Mouse (Mus musculus): Measurements from ENCODE around the gene Usp34. TPM values are rescaled to one million over a fixed set of nuclear protein-coding genes. Genes with fewer than 3 reads are reported as not detected.
A peak's percentile ranks its signal among the peaks of the same experiment; 100 is the strongest.
"Not testable (repeated sequence)": the region's sequence is repeated elsewhere in the genome, so short reads cannot be mapped to it uniquely, and the experiment has no call there.

Usp34 gene
- polyA plus RNA-seq, 1 experiment from 2014 or later = 34.1 TPM

GRCm38 (mm10) chr11:23288866-23289265, 17.8 kb upstream of the Usp34 start:
- not testable (repeated sequence) for H3K27me3 ChIP-seq (replicated peaks; ENCODE audit: control insufficient read depth, insufficient read depth, low read length); H3K27ac ChIP-seq (ENCODE audit: low read length); H3K4me3 ChIP-seq (replicated peaks; ENCODE audit: low read length); H3K9me3 ChIP-seq (ENCODE audit: control insufficient read depth, low read length); H3K4me2 ChIP-seq (ENCODE audit: low read length); H3K4me1 ChIP-seq (replicated peaks; ENCODE audit: control insufficient read depth, insufficient read depth, low read length); ATAC-seq; H3K9ac ChIP-seq (replicated peaks; ENCODE audit: low read depth, low read length)
- peaks cover 44% of the 10 kb centered on the region for H3K36me3 ChIP-seq (ENCODE audit: control insufficient read depth, insufficient read depth)
- WGBS = 92% methylated on average over 4 of the region's 4 CpGs

- no peaks in the 10 kb centered on the region for H3K27me3 ChIP-seq (replicated peaks; ENCODE audit: control insufficient read depth, insufficient read depth, low read length)
- peaks cover 32% of the 10 kb centered on the region for H3K36me3 ChIP-seq (ENCODE audit: control insufficient read depth, insufficient read depth)
- no peak for ATAC-seq
- no peaks in the 10 kb centered on the region for H3K4me1 ChIP-seq (replicated peaks; ENCODE audit: control insufficient read depth, insufficient read depth, low read length)
- no peak overlapping the region for H3K4me3 ChIP-seq (replicated peaks; ENCODE audit: low read length)
- H3K9me3 ChIP-seq (ENCODE audit: control insufficient read depth, low read length) = no peaks in the 10 kb centered on the region
- H3K4me2 ChIP-seq (ENCODE audit: low read length) = no peak overlapping the region
- H3K27ac ChIP-seq (ENCODE audit: low read length) = no peak overlapping the region
- WGBS = 97% methylated on average over 2 of the region's 2 CpGs
- no peak overlapping the region for H3K9ac ChIP-seq (replicated peaks; ENCODE audit: low read depth, low read length)
These were observed 9.3 kb upstream of the Usp34 start for GRCm38 (mm10) chr11:23297379-23297778.

- H3K9ac ChIP-seq (replicated peaks; ENCODE audit: low read depth, low read length) = no peak overlapping the region
- no peak for ATAC-seq
These were observed 8.4 kb upstream of the Usp34 start for GRCm38 (mm10) chr11:23298301-23298700.

GRCm38 (mm10) chr11:23299910-23300309, 6.8 kb upstream of the Usp34 start:
- no peak overlapping the region for H3K4me2 ChIP-seq (ENCODE audit: low read length)
- peaks cover 11% of the 10 kb centered on the region for H3K36me3 ChIP-seq (ENCODE audit: control insufficient read depth, insufficient read depth)
- WGBS = 95% methylated on average over 1 of the region's 1 CpGs
- no peaks in the 10 kb centered on the region for H3K27me3 ChIP-seq (replicated peaks; ENCODE audit: control insufficient read depth, insufficient read depth, low read length)
- ATAC-seq = 0 out of 2 replicates have a peak, but pooled peaks have one; percentile 20
- no peaks in the 10 kb centered on the region for H3K9me3 ChIP-seq (ENCODE audit: control insufficient read depth, low read length)
- H3K4me3 ChIP-seq (replicated peaks; ENCODE audit: low read length) = no peak overlapping the region
- no peaks in the 10 kb centered on the region for H3K4me1 ChIP-seq (replicated peaks; ENCODE audit: control insufficient read depth, insufficient read depth, low read length)
- H3K27ac ChIP-seq (ENCODE audit: low read length) = no peak overlapping the region
- H3K9ac ChIP-seq (replicated peaks; ENCODE audit: low read depth, low read length) = no peak overlapping the region

More at GRCm38 (mm10) chr11:23298301-23298700, 8.4 kb upstream of the Usp34 start:
- Histone ChIP-seq H3K9me3 (ENCODE audit: control insufficient read depth, low read length) (no peaks in the 10 kb centered on the region), H3K36me3 (ENCODE audit: control insufficient read depth, insufficient read depth) (peaks cover 24% of the 10 kb centered on the region), H3K27me3 (replicated peaks; ENCODE audit: control insufficient read depth, insufficient read depth, low read length) (no peaks in the 10 kb centered on the region), H3K27ac (ENCODE audit: low read length) (no peak overlapping the region), H3K4me3 (replicated peaks; ENCODE audit: low read length) (no peak overlapping the region), H3K4me2 (ENCODE audit: low read length) (no peak overlapping the region), H3K4me1 (replicated peaks; ENCODE audit: control insufficient read depth, insufficient read depth, low read length) (no peaks in the 10 kb centered on the region)
- WGBS = 98% methylated on average over 2 of the region's 2 CpGs

- no peak overlapping the region for H3K27ac ChIP-seq (ENCODE audit: low read length)
- H3K27me3 ChIP-seq (replicated peaks; ENCODE audit: control insufficient read depth, insufficient read depth, low read length) = no peaks in the 10 kb centered on the region
- WGBS = 55% methylated on average over 1 of the region's 1 CpGs
- no peaks in the 10 kb centered on the region for H3K9me3 ChIP-seq (ENCODE audit: control insufficient read depth, low read length)
- no peak for ATAC-seq
- no peak overlapping the region for H3K4me3 ChIP-seq (replicated peaks; ENCODE audit: low read length)
- H3K4me1 ChIP-seq (replicated peaks; ENCODE audit: control insufficient read depth, insufficient read depth, low read length) = 0 out of 2 replicates have a peak, but pooled peaks cover 2% of the 10 kb centered on the region
- H3K9ac ChIP-seq (replicated peaks; ENCODE audit: low read depth, low read length) = no peak overlapping the region
- no peak overlapping the region for H3K4me2 ChIP-seq (ENCODE audit: low read length)
- no peaks in the 10 kb centered on the region for H3K36me3 ChIP-seq (ENCODE audit: control insufficient read depth, insufficient read depth)
These were observed 3.6 kb upstream of the Usp34 start for GRCm38 (mm10) chr11:23303126-23303525.

GRCm38 (mm10) chr11:23305101-23305672, 1.5 kb upstream of the Usp34 start:
- peak overlapping the region; percentile 94 for H3K4me3 ChIP-seq (replicated peaks; ENCODE audit: low read length)
- H3K9ac ChIP-seq (replicated peaks; ENCODE audit: low read depth, low read length) = peak overlapping the region; percentile 91; the same call in 1 of the 2 replicates
- H3K4me1 ChIP-seq (replicated peaks; ENCODE audit: control insufficient read depth, insufficient read depth, low read length) = peaks cover 12% of the 10 kb centered on the region
- H3K4me2 ChIP-seq (ENCODE audit: low read length) = peak overlapping the region; percentile 67
- H3K27ac ChIP-seq (ENCODE audit: low read length) = peak overlapping the region; percentile 98
- not testable (repeated sequence) for ATAC-seq; H3K9me3 ChIP-seq (ENCODE audit: control insufficient read depth, low read length); H3K27me3 ChIP-seq (replicated peaks; ENCODE audit: control insufficient read depth, insufficient read depth, low read length); H3K36me3 ChIP-seq (ENCODE audit: control insufficient read depth, insufficient read depth)
- WGBS = 30% methylated on average over 10 of the region's 10 CpGs

GRCm38 (mm10) chr11:23305673-23306608, 754 bp upstream of the Usp34 start:
- ATAC-seq = peak; percentile 96
- peak overlapping the region; percentile 67 for H3K4me2 ChIP-seq (ENCODE audit: low read length)
- under 1% methylated on average over 79 of the region's 98 CpGs for WGBS
- H3K9ac ChIP-seq (replicated peaks; ENCODE audit: low read depth, low read length) = peak overlapping the region; percentile 91
- H3K4me3 ChIP-seq (replicated peaks; ENCODE audit: low read length) = peak overlapping the region; percentile 94
- H3K36me3 ChIP-seq (ENCODE audit: control insufficient read depth, insufficient read depth) = no peaks in the 10 kb centered on the region
- H3K27ac ChIP-seq (ENCODE audit: low read length) = peak overlapping the region; percentile 98
- no peaks in the 10 kb centered on the region for H3K27me3 ChIP-seq (replicated peaks; ENCODE audit: control insufficient read depth, insufficient read depth, low read length)
- H3K9me3 ChIP-seq (ENCODE audit: control insufficient read depth, low read length) = no peaks in the 10 kb centered on the region
- H3K4me1 ChIP-seq (replicated peaks; ENCODE audit: control insufficient read depth, insufficient read depth, low read length) = peaks cover 12% of the 10 kb centered on the region

GRCm38 (mm10) chr11:23307566-23307920, 848 bp downstream of the Usp34 start:
- Histone ChIP-seq H3K4me1 (replicated peaks; ENCODE audit: control insufficient read depth, insufficient read depth, low read length) (peaks cover 16% of the 10 kb centered on the region), H3K27ac (ENCODE audit: low read length) (peak overlapping the region; percentile 98), H3K9me3 (ENCODE audit: control insufficient read depth, low read length) (no peaks in the 10 kb centered on the region), H3K4me3 (replicated peaks; ENCODE audit: low read length) (peak overlapping the region; percentile 94), H3K4me2 (ENCODE audit: low read length) (peak overlapping the region; percentile 74), H3K9ac (replicated peaks; ENCODE audit: low read depth, low read length) (peak overlapping the region; percentile 91), H3K36me3 (ENCODE audit: control insufficient read depth, insufficient read depth) (no peaks in the 10 kb centered on the region), H3K27me3 (replicated peaks; ENCODE audit: control insufficient read depth, insufficient read depth, low read length) (no peaks in the 10 kb centered on the region)
- ATAC-seq = no peak
- WGBS = 2% methylated on average over 6 of the region's 6 CpGs

GRCm38 (mm10) chr11:23313496-23313895, 6.8 kb downstream of the Usp34 start:
- no peak for ATAC-seq
- no peak overlapping the region for H3K27ac ChIP-seq (ENCODE audit: low read length)
- H3K4me2 ChIP-seq (ENCODE audit: low read length) = no peak overlapping the region
- no peaks in the 10 kb centered on the region for H3K9me3 ChIP-seq (ENCODE audit: control insufficient read depth, low read length)
- no peaks in the 10 kb centered on the region for H3K36me3 ChIP-seq (ENCODE audit: control insufficient read depth, insufficient read depth)
- H3K4me3 ChIP-seq (replicated peaks; ENCODE audit: low read length) = no peak overlapping the region
- H3K27me3 ChIP-seq (replicated peaks; ENCODE audit: control insufficient read depth, insufficient read depth, low read length) = no peaks in the 10 kb centered on the region
- H3K9ac ChIP-seq (replicated peaks; ENCODE audit: low read depth, low read length) = no peak overlapping the region
- WGBS = 95% methylated on average over 1 of the region's 1 CpGs
- peaks cover 12% of the 10 kb centered on the region for H3K4me1 ChIP-seq (replicated peaks; ENCODE audit: control insufficient read depth, insufficient read depth, low read length)
